Comparison of ENCODE assay signal across 8 mouse cellular contexts in the genomic region with DNA sequence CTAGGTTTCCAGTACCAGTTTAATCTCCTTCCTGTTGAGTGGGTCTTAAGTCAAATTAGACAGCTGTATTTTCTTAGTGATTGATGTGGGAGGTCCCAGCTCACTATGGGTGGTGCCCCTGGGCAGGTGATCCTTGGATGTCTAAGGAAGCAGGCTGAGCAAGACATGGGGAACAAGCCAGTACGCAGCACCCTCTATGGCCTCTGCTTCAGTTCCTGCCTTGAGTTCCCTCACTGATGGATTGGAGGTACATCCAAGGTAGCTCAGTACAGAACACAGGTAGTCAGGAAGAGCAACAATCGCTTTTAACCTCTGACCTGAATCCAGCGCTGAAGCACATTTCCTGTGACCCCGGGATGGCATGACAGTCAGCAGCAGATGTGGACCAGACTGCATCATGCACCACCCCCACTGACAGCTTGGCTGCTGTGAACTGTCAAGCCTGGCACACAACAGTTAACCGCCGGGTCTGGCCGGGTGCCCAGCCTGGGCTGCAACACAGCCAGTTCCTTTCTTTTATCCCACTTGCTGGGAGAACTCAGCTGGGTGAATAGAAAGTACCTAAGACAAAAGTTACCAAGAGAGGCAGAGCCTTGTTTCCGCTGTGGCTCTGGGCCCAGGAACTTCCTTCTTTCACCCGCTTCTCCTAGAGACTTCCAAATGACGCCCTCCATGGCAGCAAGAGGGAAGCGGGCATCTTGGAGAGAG. TPM values are rescaled to one million over a fixed set of nuclear protein-coding genes. Genes with fewer than 3 reads are reported as not detected.
DNase-seq lines count a peak whose midpoint lies in the region; ATAC-seq and TF ChIP-seq lines count a peak whose summit lies in the region.
"Had no signal": no experiment of that assay in that cellular context is flagged by ENCODE, and none has a peak within 500 bp of the region (broad histone marks: within the 10 kb centered on the region; RNA-seq: fewer than 3 reads in every experiment).

A gene (plus strand): TSS at position 652 of the 708 bp plus-strand sequence.

- peaks cover 2% of the 10 kb centered on the region for H3K4me1 ChIP-seq in cortical plate, adult 2 months (ENCODE audit: control insufficient read depth, insufficient read depth, low read length)
- peaks cover 16% of the 10 kb centered on the region for H3K4me1 ChIP-seq in heart, embryonic 13.5 days
- H3K4me1 ChIP-seq: embryonic facial prominence, embryonic 12.5 days had no signal

- peak within 1 kb of the TSS; percentile 40 for H3K4me2 ChIP-seq in heart, embryonic 13.5 days
- H3K4me2 ChIP-seq: embryonic facial prominence, embryonic 12.5 days had no signal

- 0 out of 2 replicates have a peak, but pooled peaks have one; percentile 36 for TF ChIP-seq POLR2A in cortical plate, adult 2 months (IDR thresholded peaks at IDR 0.05; ENCODE audit: extremely low read depth, insufficient read depth, low read length)

- 34% methylated on average over 11 of the region's 11 CpGs for WGBS in heart, embryonic 13.5 days

- H3K9me3 ChIP-seq in heart, embryonic 13.5 days = no peaks in the 10 kb centered on the region; the same call in 1 of the 2 replicates
- H3K9me3 ChIP-seq: embryonic facial prominence, embryonic 12.5 days had no signal

- no peak for TF ChIP-seq CTCF in cortical plate, adult 2 months (IDR thresholded peaks at IDR 0.05; ENCODE audit: extremely low read depth, insufficient read depth, low read length)

- H3K9ac ChIP-seq in heart, embryonic 13.5 days = peak within 1 kb of the TSS; percentile 51; the same call in 1 of the 2 replicates
- H3K9ac ChIP-seq: embryonic facial prominence, embryonic 12.5 days had no signal

- no peaks in the 10 kb centered on the region for H3K27me3 ChIP-seq in heart, embryonic 13.5 days (replicated peaks)
- H3K27me3 ChIP-seq: embryonic facial prominence, embryonic 12.5 days had no signal

- H3K36me3 ChIP-seq in heart, embryonic 13.5 days = no peaks in the 10 kb centered on the region
- H3K36me3 ChIP-seq: embryonic facial prominence, embryonic 12.5 days had no signal

- ATAC-seq in heart, embryonic 13.5 days (ENCODE audit: extremely low read depth, insufficient number of reproducible peaks, low FRiP score, low TSS enrichment) = 0 out of 2 replicates have a peak, but pooled peaks have one; percentile 46

- DNase-seq in 3T3-L1 (ENCODE audit: low read depth, low spot score) = peak; percentile 96
- peak; percentile 14 for DNase-seq in T-cell, adult 2 months (ENCODE audit: low spot score)
- DNase-seq in layer of hippocampus, adult 8-10 months (ENCODE audit: low spot score in 2 of 2) = peak; percentile 91
- DNase-seq in lung, postnatal 4 days = peak; percentile 83 to 91
- DNase-seq in spleen, postnatal 36 days (ENCODE audit: low spot score in 2 of 2) = peak; percentile 33 to 35

- peak within 1 kb of the TSS; percentile 57 for H3K27ac ChIP-seq in cortical plate, adult 2 months (ENCODE audit: insufficient read depth, low read length)
- peak within 1 kb of the TSS; percentile 79 for H3K27ac ChIP-seq in heart, embryonic 13.5 days (replicated peaks)
- H3K27ac ChIP-seq: embryonic facial prominence, embryonic 12.5 days had no signal

- peak within 1 kb of the TSS; percentile 17 for H3K4me3 ChIP-seq in cortical plate, adult 2 months (ENCODE audit: insufficient read depth, low read length)
- H3K4me3 ChIP-seq in heart, embryonic 13.5 days = no peak within 1 kb of the TSS
- H3K4me3 ChIP-seq: embryonic facial prominence, embryonic 12.5 days had no signal

RNA-seq across cellular contexts. Expression of the gene that starts here (rescaled TPM):
- polyA plus RNA-seq in cortical plate, adult 2 months (2012; rRNA removed) = 17.7 and 19.2 TPM in 2 replicates
- polyA plus RNA-seq in heart, embryonic 13.5 days (2015; fragmentation: Nextera tagmentation; extraction: Ambion mirVana) = 0.09 and 0.36 TPM in 2 replicates
- total RNA-seq in layer of hippocampus, adult 8-10 months (2022) = 10 to 100 TPM; 45.4 to 57.7 (median 50.6) TPM

Comparison
In these comparisons a context has a peak if more than half of its experiments do, and no peak if none do; other contexts are left out.
1. RNA of the gene that starts here (polyA plus RNA-seq): 17.7 to 19.2 TPM in cortical plate, adult 2 months; 0.09 to 0.36 TPM in heart, embryonic 13.5 days; every median in the first group is over 10 times any median in the second.
2. Peak in ATAC-seq, H3K27ac ChIP-seq, H3K9ac ChIP-seq and H3K4me2 ChIP-seq in heart, embryonic 13.5 days; RNA of the gene not detected or under 1 TPM.
3. DNase-seq: peak in every context shown above with its lines; median percentile 96 in 3T3-L1; 91 in layer of hippocampus, adult 8-10 months; 87 in lung, postnatal 4 days; 34 in spleen, postnatal 36 days; 14 in T-cell, adult 2 months.